Mouse (Mus musculus): ENCODE data around the gene Dalrd3.

DNA sequence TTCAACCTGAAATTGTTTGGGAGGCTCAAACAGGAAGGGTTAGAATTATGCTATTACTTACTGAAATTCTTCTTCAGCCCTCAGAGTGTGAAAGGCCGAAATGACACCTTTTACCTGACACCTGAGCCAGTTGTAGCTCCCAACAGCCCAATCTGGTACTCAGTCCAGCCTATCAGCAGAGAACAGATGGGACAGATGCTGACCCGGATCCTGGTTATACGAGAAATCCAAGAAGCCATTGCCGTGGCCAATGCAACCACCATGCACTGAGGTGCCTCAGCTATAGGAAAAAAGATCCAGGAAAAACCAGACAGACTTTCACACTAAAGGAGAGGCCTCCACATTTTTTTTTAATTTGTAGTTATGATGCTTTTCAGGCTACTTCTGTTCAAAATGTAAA, 10.5 kb upstream of the Dalrd3 start:
- TF ChIP-seq CTCF (conservative IDR thresholded peaks at IDR 0.05; ENCODE audit: low read length) (no peak), NANOG (IDR thresholded peaks at IDR 0.05; ENCODE audit: borderline replicate concordance, low read length) (no peak), POU5F1 (IDR thresholded peaks at IDR 0.05; ENCODE audit: borderline replicate concordance, low read length) (no peak)
